Mouse (Mus musculus): ENCODE results near the gene Defb45. TPM values are rescaled to one million over a fixed set of nuclear protein-coding genes. Genes with fewer than 3 reads are reported as not detected.

Defb45 gene
- polyA plus RNA-seq, 1 experiment from 2014 or later, result not detected

GRCm38 (mm10) chr2:152626774-152627591 is 27.8 kb upstream of the Defb45 start, which contains the start of gene Rem1:
Gene Rem1 (plus strand): TSS chr2:152626951.
- Histone ChIP-seq H3K4me3 (peak within 1 kb of the TSS; percentile 50), H3K36me3 (no peaks in the 10 kb centered on the region), H3K9ac (peak within 1 kb of the TSS; percentile 67), H3K27me3 (peaks cover 59% of the 10 kb centered on the region), H3K4me1 (peaks cover 15% of the 10 kb centered on the region), H3K27ac (no peak within 1 kb of the TSS), H3K9me3 (no peaks in the 10 kb centered on the region), H3K4me2 (replicated peaks) (peak within 1 kb of the TSS; percentile 86)
- WGBS, result 2% methylated on average over 59 of the region's 59 CpGs
- ATAC-seq (ENCODE audit: low FRiP score, low read depth), result peak; percentile 62; the same call in 1 of the 2 replicates

- Histone ChIP-seq H3K27me3 (peaks cover 59% of the 10 kb centered on the region), H3K27ac (no peak overlapping the region), H3K9me3 (no peaks in the 10 kb centered on the region), H3K36me3 (no peaks in the 10 kb centered on the region), H3K4me3 (no peak overlapping the region), H3K9ac (no peak overlapping the region), H3K4me1 (peaks cover 15% of the 10 kb centered on the region), H3K4me2 (replicated peaks) (no peak overlapping the region)
- no peak for ATAC-seq (ENCODE audit: low FRiP score, low read depth)
- WGBS, result 14% methylated on average over 1 of the region's 1 CpGs
These were observed 26.1 kb upstream of the Defb45 start for GRCm38 (mm10) chr2:152625256-152625655.

- peaks cover 56% of the 10 kb centered on the region for H3K27me3 ChIP-seq
- no peaks in the 10 kb centered on the region for H3K36me3 ChIP-seq
- H3K4me3 ChIP-seq, result no peak overlapping the region
- no peaks in the 10 kb centered on the region for H3K9me3 ChIP-seq
- no peak for ATAC-seq (ENCODE audit: low FRiP score, low read depth)
- 85% methylated on average over 2 of the region's 2 CpGs for WGBS
- H3K9ac ChIP-seq, result no peak overlapping the region
- H3K27ac ChIP-seq, result no peak overlapping the region
- peaks cover 15% of the 10 kb centered on the region for H3K4me1 ChIP-seq
- no peak overlapping the region for H3K4me2 ChIP-seq (replicated peaks)
These were observed 25.4 kb upstream of the Defb45 start for GRCm38 (mm10) chr2:152624566-152624965.

- 70% methylated on average over 7 of the region's 7 CpGs for WGBS
These were observed 23.8 kb upstream of the Defb45 start, which contains the start of gene Defb25 for GRCm38 (mm10) chr2:152622953-152623352. Gene Defb25 (minus strand): TSS chr2:152623053.

GRCm38 (mm10) chr2:152622151-152622550 is 23.0 kb upstream of the Defb45 start:
- WGBS, result 75% methylated on average over 13 of the region's 13 CpGs
- Histone ChIP-seq H3K36me3 (no peaks in the 10 kb centered on the region), H3K9ac (no peak overlapping the region), H3K4me1 (peaks cover 8% of the 10 kb centered on the region), H3K9me3 (no peaks in the 10 kb centered on the region), H3K27ac (no peak overlapping the region), H3K4me3 (no peak overlapping the region), H3K4me2 (replicated peaks) (no peak overlapping the region), H3K27me3 (peaks cover 32% of the 10 kb centered on the region)
- ATAC-seq (ENCODE audit: low FRiP score, low read depth), result no peak

More at GRCm38 (mm10) chr2:152622953-152623352, 23.8 kb upstream of the Defb45 start, which contains the start of gene Defb25:
- ATAC-seq (ENCODE audit: low FRiP score, low read depth), result no peak
- peaks cover 15% of the 10 kb centered on the region for H3K4me1 ChIP-seq
- H3K9ac ChIP-seq, result no peak within 1 kb of the TSS
- no peaks in the 10 kb centered on the region for H3K9me3 ChIP-seq
- H3K27me3 ChIP-seq, result peaks cover 40% of the 10 kb centered on the region
- H3K4me2 ChIP-seq (replicated peaks), result no peak within 1 kb of the TSS
- no peak within 1 kb of the TSS for H3K27ac ChIP-seq
- H3K4me3 ChIP-seq, result no peak within 1 kb of the TSS
- H3K36me3 ChIP-seq, result no peaks in the 10 kb centered on the region

GRCm38 (mm10) chr2:152620367-152621134 is 21.4 kb upstream of the Defb45 start:
- 71% methylated on average over 9 of the region's 9 CpGs for whole genome bisulfite sequencing
- no peak overlapping the region for H3K9ac ChIP-seq
- H3K4me3 ChIP-seq, result no peak overlapping the region
- H3K9me3 ChIP-seq, result no peaks in the 10 kb centered on the region
- no peak for ATAC-seq (ENCODE audit: low FRiP score, low read depth)
- H3K27me3 ChIP-seq, result peaks cover 16% of the 10 kb centered on the region
- H3K27ac ChIP-seq, result no peak overlapping the region
- no peak overlapping the region for H3K4me2 ChIP-seq (replicated peaks)
- H3K4me1 ChIP-seq, result no peaks in the 10 kb centered on the region
- no peaks in the 10 kb centered on the region for H3K36me3 ChIP-seq

GRCm38 (mm10) chr2:152617374-152617773 is 18.2 kb upstream of the Defb45 start:
- H3K27me3 ChIP-seq, result no peaks in the 10 kb centered on the region
- 59% methylated on average over 5 of the region's 5 CpGs for WGBS
- H3K4me3 ChIP-seq, result no peak overlapping the region
- no peaks in the 10 kb centered on the region for H3K36me3 ChIP-seq
- no peaks in the 10 kb centered on the region for H3K4me1 ChIP-seq
- no peak overlapping the region for H3K9ac ChIP-seq
- H3K4me2 ChIP-seq (replicated peaks), result no peak overlapping the region
- no peak overlapping the region for H3K27ac ChIP-seq
- no peak for ATAC-seq (ENCODE audit: low FRiP score, low read depth)
- H3K9me3 ChIP-seq, result no peaks in the 10 kb centered on the region

GRCm38 (mm10) chr2:152616470-152616869 is 17.3 kb upstream of the Defb45 start:
- Histone ChIP-seq H3K4me2 (replicated peaks) (no peak overlapping the region), H3K9ac (no peak overlapping the region), H3K9me3 (no peaks in the 10 kb centered on the region), H3K36me3 (no peaks in the 10 kb centered on the region), H3K4me1 (no peaks in the 10 kb centered on the region), H3K4me3 (no peak overlapping the region), H3K27me3 (no peaks in the 10 kb centered on the region), H3K27ac (no peak overlapping the region)
- no peak for ATAC-seq (ENCODE audit: low FRiP score, low read depth)
- 72% methylated on average over 6 of the region's 6 CpGs for WGBS

GRCm38 (mm10) chr2:152615563-152615962 is 16.4 kb upstream of the Defb45 start:
- 10% methylated on average over 7 of the region's 7 CpGs for WGBS
- ATAC-seq (ENCODE audit: low FRiP score, low read depth), result 0 out of 2 replicates have a peak, but pooled peaks have one; percentile 36
- H3K4me3 ChIP-seq, result no peak overlapping the region

GRCm38 (mm10) chr2:152612193-152612592 is 13.0 kb upstream of the Defb45 start:
- H3K9ac ChIP-seq, result no peak overlapping the region
- no peaks in the 10 kb centered on the region for H3K9me3 ChIP-seq
- 37% methylated on average over 7 of the region's 8 CpGs for WGBS
- no peak overlapping the region for H3K27ac ChIP-seq
- H3K4me2 ChIP-seq (replicated peaks), result no peak overlapping the region
- no peaks in the 10 kb centered on the region for H3K36me3 ChIP-seq
- no peaks in the 10 kb centered on the region for H3K27me3 ChIP-seq
- no peaks in the 10 kb centered on the region for H3K4me1 ChIP-seq
- no peak overlapping the region for H3K4me3 ChIP-seq
- no peak; the same call in 1 of the 2 replicates for ATAC-seq (ENCODE audit: low FRiP score, low read depth)

More at GRCm38 (mm10) chr2:152615563-152615962, 16.4 kb upstream of the Defb45 start:
- no peak overlapping the region for H3K9ac ChIP-seq
- no peak overlapping the region for H3K27ac ChIP-seq
- no peaks in the 10 kb centered on the region for H3K9me3 ChIP-seq
- H3K27me3 ChIP-seq, result no peaks in the 10 kb centered on the region
- H3K4me2 ChIP-seq (replicated peaks), result no peak overlapping the region
- H3K36me3 ChIP-seq, result no peaks in the 10 kb centered on the region
- H3K4me1 ChIP-seq, result no peaks in the 10 kb centered on the region

- no peaks in the 10 kb centered on the region for H3K36me3 ChIP-seq
- H3K4me1 ChIP-seq, result no peaks in the 10 kb centered on the region
- H3K27ac ChIP-seq, result no peak overlapping the region
- no peak overlapping the region for H3K9ac ChIP-seq
- H3K27me3 ChIP-seq, result no peaks in the 10 kb centered on the region
- H3K9me3 ChIP-seq, result no peaks in the 10 kb centered on the region
- WGBS, result 75% methylated on average over 1 of the region's 1 CpGs
- H3K4me3 ChIP-seq, result no peak overlapping the region
- no peak for ATAC-seq (ENCODE audit: low FRiP score, low read depth)
- H3K4me2 ChIP-seq (replicated peaks), result no peak overlapping the region
These were observed 9.5 kb upstream of the Defb45 start for GRCm38 (mm10) chr2:152608719-152609118.

GRCm38 (mm10) chr2:152607746-152608145 is 8.5 kb upstream of the Defb45 start:
- no peak for ATAC-seq (ENCODE audit: low FRiP score, low read depth)
- Histone ChIP-seq H3K27me3 (no peaks in the 10 kb centered on the region), H3K36me3 (no peaks in the 10 kb centered on the region), H3K9me3 (no peaks in the 10 kb centered on the region), H3K9ac (no peak overlapping the region), H3K4me2 (replicated peaks) (no peak overlapping the region), H3K27ac (no peak overlapping the region), H3K4me3 (no peak overlapping the region), H3K4me1 (no peaks in the 10 kb centered on the region)
- 50% methylated on average over 6 of the region's 6 CpGs for WGBS

Measured in limb, embryonic 13.5 days (tissue).